Mouse (Mus musculus): ENCODE measurements at regions not wholly inside any gene's neighbourhood (a gene's known extent, or its start where the extent isn't known, plus 50 kb on each side); places are given as distances from the start of the nearest gene placed in this dataset.

GRCm38 (mm10) chr1:41380013-41380412 lies 574.6 kb downstream of the Tmem182 start:
- no peaks in the 10 kb centered on the region for H3K36me3 ChIP-seq (ENCODE audit: control insufficient read depth in 1 of 2, insufficient read depth in 2 of 2, low read length in 2 of 2)
- H3K79me2 ChIP-seq (ENCODE audit: control insufficient read depth, insufficient read depth, low read length, poor library complexity) = no peaks in the 10 kb centered on the region
- H3K27me3 ChIP-seq (ENCODE audit: control insufficient read depth in 1 of 2, insufficient read depth in 2 of 2, low read length in 2 of 2) = no peaks in the 10 kb centered on the region
- no peak overlapping the region for H3K9ac ChIP-seq (ENCODE audit: control insufficient read depth, low read depth, low read length, poor library complexity, severe bottlenecking)
- H3K4me1 ChIP-seq (ENCODE audit: control insufficient read depth in 1 of 2, insufficient read depth in 2 of 2, low read length in 2 of 2) = no peaks in the 10 kb centered on the region
- TF ChIP-seq POLR2A (IDR thresholded peaks at IDR 0.05; ENCODE audit: control insufficient read depth in 1 of 2, insufficient read depth in 1 of 2, low read depth in 1 of 2, low read length in 2 of 2, poor library complexity in 1 of 2) (no peak), RCOR1 (IDR thresholded peaks at IDR 0.05; ENCODE audit: low read depth, low read length) (no peak), BHLHE40 (IDR thresholded peaks at IDR 0.05; ENCODE audit: borderline replicate concordance, low read depth, low read length) (no peak), HCFC1 (IDR thresholded peaks at IDR 0.05; ENCODE audit: low read depth, low read length) (no peak), CHD1 (IDR thresholded peaks at IDR 0.05; ENCODE audit: low read depth, low read length) (no peak), POLR2AphosphoS2 (IDR thresholded peaks at IDR 0.05; ENCODE audit: low read length) (no peak), MEF2A (IDR thresholded peaks at IDR 0.05; ENCODE audit: extremely low read depth, insufficient replicate concordance, low read depth, low read length, poor library complexity, severe bottlenecking) (no peak), USF2 (IDR thresholded peaks at IDR 0.05; ENCODE audit: borderline replicate concordance in 1 of 2, insufficient read depth in 1 of 2, low read depth in 1 of 2, low read length in 2 of 2) (no peak), MAFK (IDR thresholded peaks at IDR 0.05; ENCODE audit: borderline replicate concordance, low read depth, low read length) (no peak), CTCF (IDR thresholded peaks at IDR 0.05 in 2 of 3, conservative IDR thresholded peaks at IDR 0.05 in 1 of 3; ENCODE audit: control insufficient read depth in 1 of 3, insufficient read depth in 1 of 3, low read depth in 2 of 3, low read length in 3 of 3, poor library complexity in 1 of 3, severe bottlenecking in 1 of 3) (no peak), EP300 (IDR thresholded peaks at IDR 0.05; ENCODE audit: low read depth in 1 of 2, low read length in 2 of 2) (no peak), NELFE (IDR thresholded peaks at IDR 0.05; ENCODE audit: low read depth, low read length) (no peak), MYB (IDR thresholded peaks at IDR 0.05; ENCODE audit: low read depth, low read length) (no peak), USF1 (IDR thresholded peaks at IDR 0.05; ENCODE audit: low read depth, low read length) (no peak), ZKSCAN1 (IDR thresholded peaks at IDR 0.05; ENCODE audit: low read depth, low read length) (no peak), ETS1 (IDR thresholded peaks at IDR 0.05; ENCODE audit: low read depth, low read length) (no peak), TCF12 (IDR thresholded peaks at IDR 0.05; ENCODE audit: low read depth, low read length) (no peak), POLR2AphosphoS5 (IDR thresholded peaks at IDR 0.05; ENCODE audit: borderline replicate concordance, low read depth, low read length) (no peak), MAX (IDR thresholded peaks at IDR 0.05; ENCODE audit: low read length) (no peak)
- no peak for DNase-seq (ENCODE audit: low read depth, low spot score)
- no peaks in the 10 kb centered on the region for H3K9me3 ChIP-seq (replicated peaks; ENCODE audit: insufficient read depth, low read length)
- no peak overlapping the region for H3K4me3 ChIP-seq (ENCODE audit: control insufficient read depth in 1 of 2, insufficient read depth in 1 of 2, low read depth in 2 of 2, low read length in 2 of 2)
- no peak overlapping the region for H3K27ac ChIP-seq (ENCODE audit: control insufficient read depth, low read depth, low read length)

DNA sequence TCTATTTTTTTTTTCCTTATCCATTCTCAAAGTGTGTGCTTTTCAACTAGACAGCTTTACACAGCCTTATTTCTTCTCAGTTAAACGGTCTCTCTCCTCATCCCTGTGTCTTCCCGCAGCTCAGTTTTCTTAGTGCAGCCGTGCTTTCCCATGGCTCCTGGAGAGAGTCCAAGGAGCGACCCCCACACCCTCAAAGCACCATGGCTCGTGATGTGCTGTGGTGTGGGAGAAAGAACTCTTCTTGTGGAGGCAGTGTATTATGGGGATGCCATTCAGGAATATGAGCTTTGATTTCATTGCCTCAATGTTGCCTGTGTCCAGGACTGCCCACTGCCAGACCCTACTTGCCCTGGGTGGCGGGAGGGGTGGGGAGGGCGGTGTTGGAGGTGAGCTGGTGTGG lies 576.1 kb downstream of the Tmem182 start:
- Histone ChIP-seq H3K79me2 (ENCODE audit: control insufficient read depth, insufficient read depth, low read length, poor library complexity) (no peaks in the 10 kb centered on the region), H3K4me1 (ENCODE audit: control insufficient read depth in 1 of 2, insufficient read depth in 2 of 2, low read length in 2 of 2) (no peaks in the 10 kb centered on the region), H3K9ac (ENCODE audit: control insufficient read depth, low read depth, low read length, poor library complexity, severe bottlenecking) (no peak overlapping the region), H3K27ac (ENCODE audit: control insufficient read depth, low read depth, low read length) (no peak overlapping the region), H3K36me3 (ENCODE audit: control insufficient read depth in 1 of 2, insufficient read depth in 2 of 2, low read length in 2 of 2) (no peaks in the 10 kb centered on the region), H3K27me3 (ENCODE audit: control insufficient read depth in 1 of 2, insufficient read depth in 2 of 2, low read length in 2 of 2) (no peaks in the 10 kb centered on the region), H3K9me3 (replicated peaks; ENCODE audit: insufficient read depth, low read length) (no peaks in the 10 kb centered on the region), H3K4me3 (ENCODE audit: control insufficient read depth in 1 of 2, insufficient read depth in 1 of 2, low read depth in 2 of 2, low read length in 2 of 2) (no peak overlapping the region)
- no peak for DNase-seq (ENCODE audit: low read depth, low spot score)
- no peak for TF ChIP-seq ZKSCAN1 (IDR thresholded peaks at IDR 0.05; ENCODE audit: low read depth, low read length)
- no peak for TF ChIP-seq MYC (IDR thresholded peaks at IDR 0.05; ENCODE audit: low read depth, low read length)
- no peak for TF ChIP-seq SMC3 (IDR thresholded peaks at IDR 0.05; ENCODE audit: low read depth, low read length)
- no peak for TF ChIP-seq CHD2 (IDR thresholded peaks at IDR 0.05; ENCODE audit: low read length)
- no peak for TF ChIP-seq TBP (IDR thresholded peaks at IDR 0.05; ENCODE audit: low read depth, low read length)
- TF ChIP-seq GATA1 (IDR thresholded peaks at IDR 0.05; ENCODE audit: low read depth, low read length) = no peak
- no peak for TF ChIP-seq RCOR1 (IDR thresholded peaks at IDR 0.05; ENCODE audit: low read depth, low read length)
- no peak for TF ChIP-seq MAZ (IDR thresholded peaks at IDR 0.05; ENCODE audit: low read depth, low read length)
- no peak for TF ChIP-seq JUND (IDR thresholded peaks at IDR 0.05; ENCODE audit: low read depth, low read length)
